Mouse (Mus musculus) lung, adult 18-20 months (tissue): ENCODE measurements around the gene Ghrh.

ENCODE experiments used
- DNase-seq, 2 experiments: peaks; one replicate each; pipeline ENCODE4 v3.0.0; 2022; ENCODE audit warnings: mixed read lengths in 2 of 2

The Ghrh gene

GRCm38 (mm10) chr2:157306091-157307032 is 40.9 kb downstream of the Ghrh start:
- peak in 1 of 2 experiments; percentile 21 for DNase-seq

GRCm38 (mm10) chr2:157303096-157303495 is 44.2 kb downstream of the Ghrh start:
- no peak for DNase-seq

- DNase-seq: no peak
Observed at GRCm38 (mm10) chr2:157300051-157300450, 47.3 kb downstream of the Ghrh start.

DNA sequence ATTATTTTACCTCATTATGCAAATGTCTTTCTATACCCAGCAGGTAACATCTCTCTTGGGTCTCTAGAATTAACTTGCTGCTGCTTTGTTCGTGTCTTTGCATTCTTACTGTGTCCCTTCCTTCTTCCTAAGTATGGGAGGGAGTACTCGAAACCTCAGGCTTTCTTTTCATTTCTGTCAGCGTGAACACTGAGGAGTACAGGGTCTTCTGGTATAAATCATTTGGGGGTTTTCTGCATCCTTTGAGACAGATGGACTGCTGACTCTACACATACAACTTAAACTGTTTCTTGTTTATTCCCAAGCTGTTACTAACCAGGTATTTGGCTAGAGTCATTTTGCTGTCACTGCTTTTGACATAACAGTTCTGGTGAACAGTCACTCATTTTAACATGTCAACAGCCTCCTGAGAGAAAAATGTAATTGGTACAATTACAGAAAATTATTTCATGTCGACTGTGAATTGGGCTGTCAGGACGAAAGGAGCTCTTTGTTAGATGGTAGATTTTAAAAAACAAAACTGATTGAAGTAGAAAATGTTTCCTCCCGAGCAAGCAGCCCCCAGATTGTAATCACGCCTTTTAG is 51.1 kb downstream of the Ghrh start:
- DNase-seq: no peak

GRCm38 (mm10) chr2:157292093-157292492 is 55.2 kb downstream of the Ghrh start:
- peak; percentile 60 to 70 for DNase-seq

- no peak for DNase-seq
Observed at GRCm38 (mm10) chr2:157288996-157289395, 58.3 kb downstream of the Ghrh start.

DNA sequence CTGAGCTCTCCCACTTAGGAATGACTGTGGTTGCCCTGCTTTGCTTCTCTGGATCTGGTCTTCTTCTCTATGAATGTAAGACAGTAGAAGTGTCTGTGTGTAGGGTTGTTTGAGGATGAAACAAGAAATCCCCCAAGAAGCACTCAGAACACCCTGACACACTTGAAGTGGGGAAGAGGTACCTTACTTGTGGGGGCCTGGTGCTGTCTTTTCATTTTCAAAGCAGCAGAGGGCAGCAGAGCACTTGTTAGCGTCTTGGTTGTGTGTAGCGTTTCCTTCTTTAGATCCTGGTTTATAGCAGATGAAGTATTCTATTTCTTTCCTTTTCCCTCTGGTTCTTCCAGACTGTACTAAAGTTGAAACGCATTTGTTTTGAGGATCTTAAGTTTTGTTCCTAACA is 59.8 kb downstream of the Ghrh start:
- DNase-seq: peak; percentile 25 to 52

- peak in 1 of 2 experiments; percentile 16 for DNase-seq
Observed at GRCm38 (mm10) chr2:157283321-157283720, 64.0 kb downstream of the Ghrh start.
